Mouse (Mus musculus) brain, embryonic 14.5 days (tissue): Measurements from ENCODE around the gene 2700097O09Rik.

Experiments
- CTCF ChIP-seq: fragments of 200-500 bp; IDR thresholded peaks from 2 replicates; pipeline ENCODE4 v1.5.1; 2012; ENCODE audit warnings: inconsistent platforms, mild to moderate bottlenecking, moderate library complexity, borderline replicate concordance; ENCODE audit not compliant: insufficient read depth, insufficient read length; ENCODE audit errors: extremely low read depth
- POLR2A ChIP-seq: fragments of 200-500 bp; IDR thresholded peaks from 2 replicates; pipeline ENCODE4 v1.6.1; 2012; ENCODE audit warnings: mild to moderate bottlenecking, inconsistent platforms, borderline replicate concordance; ENCODE audit not compliant: poor library complexity, insufficient read depth, insufficient read length, severe bottlenecking; ENCODE audit errors: extremely low read depth

DNA sequence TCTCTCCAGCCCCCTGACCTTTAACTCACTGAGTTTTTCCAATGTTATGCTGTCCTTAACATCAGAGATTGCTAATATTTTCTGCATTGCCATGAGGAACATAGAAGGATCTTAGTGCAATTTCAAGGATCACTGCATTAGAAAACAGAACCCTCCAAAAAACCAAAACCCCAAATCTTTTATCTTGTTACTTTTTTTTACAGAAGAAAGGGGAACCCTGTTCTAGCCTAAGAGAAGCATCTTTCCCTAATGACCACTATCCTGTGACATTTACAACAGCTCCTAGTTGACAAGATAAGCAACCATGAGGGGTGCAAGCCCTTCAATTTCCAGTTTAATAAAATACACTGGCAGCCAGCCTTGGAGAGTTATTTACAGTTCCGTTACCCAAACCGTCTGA lies 23.2 kb downstream of the 2700097O09Rik start:
- TF ChIP-seq CTCF (no peak), POLR2A (no peak)
